In genomic region chr6:43278247-43278646, GRCm38 (mm10) we compare ENCODE assay signal across 13 mouse cellular contexts. TPM values are rescaled to one million over a fixed set of nuclear protein-coding genes. Genes with fewer than 3 reads are reported as not detected.
DNase-seq lines count a peak whose midpoint lies in the region; ATAC-seq lines count a peak whose summit lies in the region.
"Had no signal": no experiment of that assay in that cellular context is flagged by ENCODE, and none has a peak within 500 bp of the region (broad histone marks: within the 10 kb centered on the region; RNA-seq: fewer than 3 reads in every experiment).

No protein-coding gene starts in this region.

- H3K4me2 ChIP-seq in embryonic facial prominence, embryonic 11.5 days (ENCODE audit: low read depth, low read length): no peak overlapping the region
- H3K4me2 ChIP-seq: midbrain, embryonic 12.5 days had no signal

- H3K27ac ChIP-seq in embryonic facial prominence, embryonic 11.5 days (replicated peaks; ENCODE audit: low read depth, low read length): no peak overlapping the region
- no peak overlapping the region for H3K27ac ChIP-seq in embryonic facial prominence, embryonic 10.5 days (replicated peaks)
- H3K27ac ChIP-seq: midbrain, embryonic 12.5 days had no signal

- no peaks in the 10 kb centered on the region for H3K27me3 ChIP-seq in embryonic facial prominence, embryonic 11.5 days (ENCODE audit: control insufficient read depth, insufficient read depth, low read length)
- H3K27me3 ChIP-seq in embryonic facial prominence, embryonic 10.5 days (replicated peaks; ENCODE audit: low read depth, poor library complexity, severe bottlenecking): no peaks in the 10 kb centered on the region
- H3K27me3 ChIP-seq: midbrain, embryonic 12.5 days had no signal

- intact Hi-C loops in left cerebral cortex, postnatal 14 days (cut with DNase I): no loop called here

- no peaks in the 10 kb centered on the region for H3K9me3 ChIP-seq in embryonic facial prominence, embryonic 11.5 days (replicated peaks; ENCODE audit: control insufficient read depth, low read length)
- no peaks in the 10 kb centered on the region for H3K9me3 ChIP-seq in embryonic facial prominence, embryonic 10.5 days
- H3K9me3 ChIP-seq: midbrain, embryonic 12.5 days had no signal

- no peak overlapping the region for H3K4me3 ChIP-seq in embryonic facial prominence, embryonic 11.5 days (ENCODE audit: low read depth, low read length)
- no peak overlapping the region for H3K4me3 ChIP-seq in embryonic facial prominence, embryonic 10.5 days
- H3K4me3 ChIP-seq: midbrain, embryonic 12.5 days had no signal

- peak; percentile 24 for DNase-seq in embryonic facial prominence, embryonic 11.5 days (ENCODE audit: low spot score)
- DNase-seq in embryonic facial prominence, embryonic 10.5 days (ENCODE audit: low spot score): no peak
- DNase-seq in left cerebral cortex, postnatal 14 days (ENCODE audit: low spot score in 2 of 2): peak; percentile 25 to 26
- DNase-seq in left cerebral cortex, adult 8-10 months (ENCODE audit: low spot score in 2 of 2): no peak
- no peak for DNase-seq in T-cell, adult 2 months (ENCODE audit: low spot score)
- DNase-seq in B cell, adult 2 months: no peak
- DNase-seq: gastrocnemius, postnatal 36 days had no signal

- ATAC-seq in embryonic facial prominence, embryonic 11.5 days (replicated peaks; ENCODE audit: insufficient number of reproducible peaks, low FRiP score, low TSS enrichment, low read depth): no peak
- ATAC-seq in CD4-positive, CD25-positive, alpha-beta regulatory T cell, adult 4 months: peak; percentile 54
- peak; percentile 44 for ATAC-seq in granulocyte monocyte progenitor cell, adult 5-6 weeks (replicated peaks; ENCODE audit: poor library complexity, severe bottlenecking)

- H3K4me1 ChIP-seq in embryonic facial prominence, embryonic 11.5 days (ENCODE audit: control insufficient read depth, insufficient read depth, low read length): no peaks in the 10 kb centered on the region
- H3K4me1 ChIP-seq in embryonic facial prominence, embryonic 10.5 days: no peaks in the 10 kb centered on the region
- H3K4me1 ChIP-seq: midbrain, embryonic 12.5 days had no signal

- H3K36me3 ChIP-seq in embryonic facial prominence, embryonic 11.5 days (replicated peaks; ENCODE audit: control insufficient read depth, insufficient read depth, low read depth, low read length): no peaks in the 10 kb centered on the region
- H3K36me3 ChIP-seq in embryonic facial prominence, embryonic 10.5 days (replicated peaks): 0 out of 2 replicates have a peak, but pooled peaks cover 2% of the 10 kb centered on the region
- H3K36me3 ChIP-seq: midbrain, embryonic 12.5 days had no signal

- H3K9ac ChIP-seq in embryonic facial prominence, embryonic 11.5 days (replicated peaks; ENCODE audit: low read length): no peak overlapping the region
- H3K9ac ChIP-seq: midbrain, embryonic 12.5 days had no signal

RNA-seq across cellular contexts. Expression of gene Arhgef5, which starts 12.9 kb away (rescaled TPM):
- 4.5 and 5.7 TPM in 2 replicates for polyA plus RNA-seq in embryonic facial prominence, embryonic 11.5 days (2014; fragmentation: Nextera tagmentation; extraction: Ambion mirVana)
- polyA plus RNA-seq in embryonic facial prominence, embryonic 10.5 days (2016; fragmentation: Nextera tagmentation; extraction: Ambion mirVana): 7.4 and 7.8 TPM in 2 replicates
- total RNA-seq in left cerebral cortex, postnatal 14 days (2021): 1 to 10 TPM; 4.2 to 4.3 TPM
- total RNA-seq in left cerebral cortex, adult 8-10 months (2022): 1 to 10 TPM; 2.6 to 3.2 (median 2.8) TPM
- 1 to 10 TPM; 4.7 to 6.5 TPM for polyA plus RNA-seq in CD4-positive, CD25-positive, alpha-beta regulatory T cell, adult 4 months (2017; shearing (Covaris generic))
- 2.0 and 2.5 TPM in 2 replicates for total RNA-seq in granulocyte monocyte progenitor cell, adult 5-6 weeks (2014; fragmentation: Nextera tagmentation)
- 1.4 and 2.2 TPM in 2 replicates for total RNA-seq in granulocyte monocyte progenitor cell, adult 5-6 weeks (2017)

RNA-seq across cellular contexts. Expression of gene Nobox, which starts 31.1 kb away (rescaled TPM):
- polyA plus RNA-seq in embryonic facial prominence, embryonic 11.5 days (2014; fragmentation: Nextera tagmentation; extraction: Ambion mirVana): not detected in 2 replicates
- not detected in 2 replicates for polyA plus RNA-seq in embryonic facial prominence, embryonic 10.5 days (2016; fragmentation: Nextera tagmentation; extraction: Ambion mirVana)
- total RNA-seq in left cerebral cortex, postnatal 14 days (2021): under 1 TPM in 1 of 2 experiments, not detected in 1; 0.35 TPM
- total RNA-seq in left cerebral cortex, adult 8-10 months (2022): not detected
- polyA plus RNA-seq in CD4-positive, CD25-positive, alpha-beta regulatory T cell, adult 4 months (2017; shearing (Covaris generic)): not detected
- not detected in 2 replicates for total RNA-seq in granulocyte monocyte progenitor cell, adult 5-6 weeks (2014; fragmentation: Nextera tagmentation)
- not detected in 2 replicates for total RNA-seq in granulocyte monocyte progenitor cell, adult 5-6 weeks (2017)
- total RNA-seq: adrenal gland, postnatal 36 days; ES-E14; gastrocnemius, postnatal 36 days; left cerebral cortex, postnatal 25 days had no signal
- polyA plus RNA-seq: midbrain, embryonic 12.5 days had no signal

RNA-seq across cellular contexts. Expression of gene Olfr47, which starts 46.9 kb away (rescaled TPM):
- not detected in 2 replicates for polyA plus RNA-seq in embryonic facial prominence, embryonic 11.5 days (2014; fragmentation: Nextera tagmentation; extraction: Ambion mirVana)
- polyA plus RNA-seq in embryonic facial prominence, embryonic 10.5 days (2016; fragmentation: Nextera tagmentation; extraction: Ambion mirVana): not detected in 2 replicates
- not detected for total RNA-seq in left cerebral cortex, postnatal 14 days (2021)
- total RNA-seq in left cerebral cortex, adult 8-10 months (2022): not detected
- not detected for polyA plus RNA-seq in CD4-positive, CD25-positive, alpha-beta regulatory T cell, adult 4 months (2017; shearing (Covaris generic))
- total RNA-seq in granulocyte monocyte progenitor cell, adult 5-6 weeks (2014; fragmentation: Nextera tagmentation): not detected in 2 replicates
- total RNA-seq in granulocyte monocyte progenitor cell, adult 5-6 weeks (2017): not detected in 2 replicates
- total RNA-seq: adrenal gland, postnatal 36 days; ES-E14; gastrocnemius, postnatal 36 days; left cerebral cortex, postnatal 25 days had no signal
- polyA plus RNA-seq: midbrain, embryonic 12.5 days had no signal

Comparison
In these comparisons a context has a peak if more than half of its experiments do, and no peak if none do; other contexts are left out.
1. DNase-seq: peak in embryonic facial prominence, embryonic 11.5 days (single experiment) and left cerebral cortex, postnatal 14 days (2 of 2); none in embryonic facial prominence, embryonic 10.5 days (single experiment), left cerebral cortex, adult 8-10 months (0 of 2), T-cell, adult 2 months (single experiment) and B cell, adult 2 months (0 of 2).